Mouse (Mus musculus): ENCODE results near the gene Tor4a.

The Tor4a gene

GRCm38 (mm10) chr2:25196172-25196954 lies at the start of gene Tor4a:
Gene Tor4a, minus strand, starts transcription at chr2:25196886.
- peak; percentile 73 for DNase-seq (ENCODE audit: low spot score)

GRCm38 (mm10) chr2:25244144-25244543 lies 47.5 kb upstream of the Tor4a start:
- no peak for DNase-seq (ENCODE audit: low spot score)

DNA sequence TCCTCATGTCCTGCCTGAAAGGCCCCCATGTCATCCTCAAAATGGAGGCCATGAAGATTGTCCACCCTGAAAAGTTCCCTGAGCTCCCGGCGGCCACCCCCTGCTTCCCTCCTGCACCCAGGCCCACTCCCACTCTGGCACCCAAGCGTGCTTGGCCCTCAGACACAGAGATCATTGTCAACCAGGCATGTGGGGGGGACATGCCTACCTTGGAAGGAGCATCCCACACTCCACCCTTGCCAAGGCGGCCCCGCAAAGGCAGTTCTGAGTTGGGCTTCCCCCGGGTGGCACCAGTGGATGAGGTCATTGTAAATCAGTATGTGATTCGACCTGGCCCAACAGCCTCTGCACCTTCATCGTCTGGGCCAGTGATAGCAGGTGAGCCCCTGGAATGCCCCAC lies 46.7 kb upstream of the Tor4a start:
- no peak for DNase-seq (ENCODE audit: low spot score)

- no peak for DNase-seq (ENCODE audit: low spot score)
Measured at GRCm38 (mm10) chr2:25242101-25242506, 45.4 kb upstream of the Tor4a start, which contains the start of the genes Rnf208 and Cysrt1. Gene Rnf208, plus strand, starts transcription at chr2:25242255. Gene Cysrt1, minus strand, starts transcription at chr2:25242452.

DNA sequence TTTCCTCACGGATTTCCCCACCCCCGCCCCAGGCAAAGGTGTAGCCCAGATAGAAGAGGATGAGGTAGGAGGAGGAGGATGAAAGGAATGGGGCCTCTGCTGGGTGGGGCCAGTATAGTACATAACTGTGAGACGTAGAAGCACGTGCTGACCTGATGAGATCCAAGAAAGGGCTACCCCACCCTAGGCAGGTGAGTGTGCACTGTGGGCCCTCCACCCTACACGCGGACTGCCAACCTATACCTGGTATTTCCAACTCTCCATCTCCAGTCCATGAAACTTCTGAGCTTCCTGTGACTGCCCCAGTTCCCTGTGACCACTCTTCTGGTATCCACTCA lies 44.7 kb upstream of the Tor4a start:
- DNase-seq (ENCODE audit: low spot score) = no peak

DNA sequence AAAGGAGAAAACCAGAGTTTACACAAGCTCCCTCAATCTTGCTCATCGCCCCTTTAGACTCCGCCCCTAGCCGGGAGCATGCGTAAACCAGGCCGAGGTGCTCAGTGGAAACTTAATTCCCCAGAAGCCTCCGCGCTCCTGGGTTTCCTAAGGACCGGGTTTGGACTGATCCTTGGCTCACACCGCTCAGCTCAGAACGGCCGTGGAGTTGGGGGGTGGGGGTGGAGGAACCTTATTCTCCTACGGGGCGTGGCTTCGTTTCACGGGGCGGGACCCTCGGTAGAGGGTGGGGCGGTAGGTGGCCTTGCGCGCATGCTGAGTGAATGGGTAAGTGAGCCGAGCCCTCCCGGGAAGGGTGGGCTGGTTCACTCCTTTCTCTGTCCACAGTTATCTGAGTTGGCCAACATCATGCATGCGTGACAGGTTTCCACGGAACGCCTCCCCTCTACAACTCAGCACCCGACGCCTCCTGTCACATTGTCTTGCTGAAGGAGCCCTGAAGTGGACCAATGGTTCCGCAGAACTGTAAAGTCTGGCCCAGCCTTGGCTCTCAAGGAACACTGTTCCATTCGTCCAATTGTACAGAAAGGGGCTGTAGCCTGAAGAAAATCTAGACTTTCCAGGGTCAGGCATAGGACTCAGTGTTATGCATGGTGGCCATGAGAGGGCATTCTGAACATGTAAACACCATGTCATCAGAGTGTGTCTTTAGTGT lies 44.2 kb upstream of the Tor4a start:
- peak; percentile 75 for DNase-seq (ENCODE audit: low spot score)

- no peak for DNase-seq (ENCODE audit: low spot score)
Measured at GRCm38 (mm10) chr2:25240310-25240709, 43.6 kb upstream of the Tor4a start.

GRCm38 (mm10) chr2:25239766-25240165 lies 43.1 kb upstream of the Tor4a start:
- no peak for DNase-seq (ENCODE audit: low spot score)

DNA sequence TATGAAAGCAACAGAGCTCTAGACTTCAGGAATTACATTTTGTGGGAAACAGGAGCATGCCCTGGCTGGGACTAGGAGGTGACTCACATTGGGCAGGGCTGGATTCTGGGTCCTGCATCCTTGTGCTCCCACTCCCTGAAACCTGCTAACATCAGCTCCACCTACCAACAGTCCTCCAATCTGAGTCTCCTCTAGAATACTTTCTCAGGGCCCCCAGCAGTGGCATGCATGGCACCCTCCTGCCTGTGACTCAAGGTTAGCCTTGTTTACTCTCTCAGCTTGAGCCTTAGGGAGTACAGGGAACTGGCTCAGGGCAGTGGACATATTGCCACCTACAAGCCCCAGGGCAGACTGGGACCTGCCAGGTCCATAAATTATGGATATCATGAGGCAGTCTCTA lies 41.4 kb upstream of the Tor4a start:
- no peak for DNase-seq (ENCODE audit: low spot score)

GRCm38 (mm10) chr2:25237522-25237921 lies 40.8 kb upstream of the Tor4a start:
- DNase-seq (ENCODE audit: low spot score) = no peak

DNA sequence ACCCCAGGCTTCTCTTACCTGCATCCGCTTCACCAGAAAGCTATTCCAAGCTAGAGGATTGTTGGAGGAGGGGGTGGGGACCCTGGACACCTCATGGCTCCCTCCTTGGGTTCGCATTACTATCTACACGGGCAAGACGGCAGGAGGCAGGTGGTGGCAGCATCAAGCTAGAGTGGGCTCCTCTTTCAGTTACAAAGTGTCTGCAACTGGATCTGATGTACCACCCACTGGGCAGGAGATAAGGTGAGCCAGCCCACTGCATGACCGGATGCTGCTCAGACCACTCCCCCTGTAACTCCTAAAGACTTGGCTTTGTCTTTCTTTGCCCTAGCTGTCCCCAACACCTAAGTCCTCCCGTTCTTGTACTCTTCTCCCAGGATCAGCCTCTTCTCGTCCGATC lies 39.9 kb upstream of the Tor4a start, which contains the start of gene Rnf224:
TSS of gene Rnf224 (minus strand) at position 174 of the 400 bp plus-strand sequence.
- no peak for DNase-seq (ENCODE audit: low spot score)

- DNase-seq (ENCODE audit: low spot score) = no peak
Measured at GRCm38 (mm10) chr2:25234551-25235220, 38.0 kb upstream of the Tor4a start.

GRCm38 (mm10) chr2:25234050-25234449 lies 37.4 kb upstream of the Tor4a start, which contains the start of gene Slc34a3:
Gene Slc34a3, minus strand, starts transcription at chr2:25234364.
- DNase-seq (ENCODE audit: low spot score) = no peak

DNA sequence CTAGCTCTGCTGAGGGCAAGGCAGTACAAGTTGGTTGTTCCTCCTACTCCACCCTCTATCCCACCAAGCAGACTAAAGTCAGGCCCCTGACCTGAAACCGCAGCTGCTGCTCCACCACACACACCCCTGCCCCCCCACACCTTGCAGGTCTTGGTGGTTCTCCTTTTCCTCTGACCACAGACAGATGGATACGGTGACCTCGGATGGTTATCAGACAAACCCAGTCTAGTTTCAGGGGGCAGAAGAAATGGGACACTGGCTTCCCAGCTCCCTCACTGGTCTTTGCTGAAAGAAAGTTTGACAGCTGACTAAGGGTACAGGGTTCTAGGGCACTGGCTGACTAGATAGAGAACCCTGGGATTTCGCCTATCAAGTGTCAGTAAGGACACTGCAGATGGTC lies 36.7 kb upstream of the Tor4a start:
- no peak for DNase-seq (ENCODE audit: low spot score)

GRCm38 (mm10) chr2:25231038-25231437 lies 34.4 kb upstream of the Tor4a start:
- no peak for DNase-seq (ENCODE audit: low spot score)

- DNase-seq (ENCODE audit: low spot score) = no peak
Measured at GRCm38 (mm10) chr2:25230581-25230980, 33.9 kb upstream of the Tor4a start.

GRCm38 (mm10) chr2:25229582-25229981 lies 32.9 kb upstream of the Tor4a start:
- DNase-seq (ENCODE audit: low spot score) = no peak

- no peak for DNase-seq (ENCODE audit: low spot score)
Measured at GRCm38 (mm10) chr2:25228995-25229530, 32.4 kb upstream of the Tor4a start.

DNA sequence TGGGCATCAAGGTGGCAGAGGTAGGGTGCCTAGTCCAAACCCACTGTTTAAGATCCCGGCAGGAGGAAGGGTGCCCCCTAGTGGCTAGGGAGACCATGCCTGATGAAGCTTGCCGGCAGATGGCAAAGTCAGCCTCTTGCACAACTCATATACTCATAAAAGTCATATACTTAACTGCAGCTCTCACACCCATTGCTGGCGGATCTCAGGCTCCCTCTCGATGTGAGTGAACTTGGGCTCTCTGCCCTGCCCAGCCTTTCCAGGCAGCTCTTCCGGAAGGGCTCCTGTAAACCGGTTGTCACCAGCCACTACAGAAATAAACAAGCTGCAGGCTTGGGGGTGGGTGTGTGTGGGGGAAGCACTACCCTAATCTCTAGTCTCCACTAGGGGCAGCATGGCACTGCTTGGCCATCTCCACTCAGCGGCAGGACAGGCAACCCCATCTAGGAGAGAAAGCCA lies 31.8 kb upstream of the Tor4a start:
- peak; percentile 77 for DNase-seq (ENCODE audit: low spot score)

- DNase-seq (ENCODE audit: low spot score) = no peak
Measured at GRCm38 (mm10) chr2:25227406-25227805, 30.7 kb upstream of the Tor4a start.

DNA sequence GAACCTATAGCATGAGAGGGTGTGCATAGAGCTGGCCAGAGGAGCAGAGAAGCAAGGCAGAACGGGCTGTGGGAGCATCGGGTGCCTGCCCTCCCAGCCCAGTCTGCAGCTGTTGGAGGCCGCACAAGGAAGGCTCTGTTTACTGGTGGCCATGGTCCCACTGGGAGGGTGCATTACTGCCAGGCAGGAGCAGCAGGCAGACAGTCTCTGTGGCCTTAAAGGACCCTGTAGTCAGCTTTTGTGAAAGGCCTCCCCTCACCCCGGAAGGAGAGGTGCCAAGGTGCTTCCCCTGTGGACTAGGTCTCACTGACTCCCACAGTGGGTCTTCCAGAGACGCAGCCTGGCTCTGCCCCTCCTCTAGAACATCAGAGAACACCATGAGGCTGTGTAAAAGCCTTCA lies 30.2 kb upstream of the Tor4a start:
- no peak for DNase-seq (ENCODE audit: low spot score)

DNA sequence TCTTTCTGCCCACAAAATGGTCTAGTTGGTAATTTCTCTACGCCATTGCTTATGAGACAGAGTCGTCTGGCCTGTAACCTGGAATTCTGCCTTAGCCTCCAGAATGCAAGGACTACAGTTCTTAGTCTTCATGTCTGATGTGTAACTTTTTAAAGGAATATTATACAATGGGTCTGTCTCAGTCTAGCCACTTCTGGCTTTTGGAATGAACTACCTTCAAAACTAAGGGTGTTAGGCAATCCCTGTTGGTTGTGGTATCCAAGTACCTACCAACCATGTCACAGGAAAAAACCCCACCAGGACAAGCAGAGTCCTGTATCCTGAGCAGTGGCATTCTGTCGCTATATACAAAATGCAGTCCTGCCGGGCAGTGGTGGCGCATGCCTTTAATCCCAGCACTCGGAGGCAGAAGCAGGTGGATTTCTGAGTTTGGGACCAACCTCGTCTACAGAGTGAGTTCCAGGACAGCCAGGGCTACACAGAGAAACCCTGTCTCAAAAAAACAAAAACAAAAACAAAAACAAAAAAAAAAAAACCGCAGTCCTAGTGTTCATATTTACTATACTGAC lies 29.2 kb upstream of the Tor4a start:
- DNase-seq (ENCODE audit: low spot score) = no peak
